Mouse (Mus musculus): ENCODE results near the gene Lyar. TPM values are rescaled to one million over a fixed set of nuclear protein-coding genes. Genes with fewer than 3 reads are reported as not detected.

The Lyar gene
- total RNA-seq, 1 experiment, result 124 TPM

DNA sequence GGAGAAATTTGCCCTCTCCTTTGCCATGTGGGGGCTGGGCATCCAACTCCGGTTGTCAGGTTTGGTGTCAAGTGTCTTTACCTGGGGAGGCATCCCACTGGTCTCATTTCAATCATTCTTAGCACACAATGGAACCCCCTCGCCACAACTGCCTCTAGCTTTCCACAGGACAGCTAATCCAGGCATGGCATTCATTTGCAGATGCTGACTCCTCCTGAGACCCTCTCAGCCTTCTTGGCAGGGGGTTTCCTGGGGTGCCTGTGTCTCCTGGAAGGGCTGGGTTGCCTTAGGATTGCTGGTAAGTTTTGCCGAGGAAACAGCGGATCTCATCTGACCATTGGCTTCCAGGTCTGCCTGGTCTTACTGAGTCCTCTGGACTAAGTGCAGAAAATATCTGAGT is 55.5 kb downstream of the Lyar start, which contains the start of gene Otop1:
TSS of gene Otop1 (plus strand) at position 202 of the 400 bp plus-strand sequence.
- no peak within 1 kb of the TSS for H3K9ac ChIP-seq (ENCODE audit: insufficient read depth, low read depth, low read length, poor library complexity, severe bottlenecking)

DNA sequence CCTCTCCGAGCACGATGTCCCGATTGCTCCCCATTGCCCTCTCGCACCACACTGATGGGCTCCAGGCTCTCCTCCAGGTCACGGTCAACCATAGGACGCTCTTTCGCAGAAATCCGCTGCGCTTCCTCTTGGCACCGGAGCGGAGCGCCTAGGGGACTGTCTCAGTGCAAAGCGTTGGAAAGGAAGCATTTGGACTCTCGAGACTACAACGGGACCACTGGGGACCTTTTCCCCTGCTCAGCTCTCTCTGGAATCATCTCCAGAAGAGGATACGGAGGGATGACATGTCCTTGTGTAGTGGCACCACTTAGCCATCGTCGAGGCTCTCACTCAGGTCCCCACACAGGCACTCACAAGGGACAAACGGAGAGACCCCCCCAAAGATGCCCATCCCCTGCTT is 56.2 kb downstream of the Lyar start:
- Histone ChIP-seq H3K9me3 (ENCODE audit: control insufficient read depth, insufficient read depth, low read depth, low read length) (no peaks in the 10 kb centered on the region), H3K4me1 (ENCODE audit: control insufficient read depth in 2 of 2, insufficient read depth in 2 of 2, low read length in 2 of 2, poor library complexity in 1 of 2) (peaks cover 0 to 17% of the 10 kb centered on the region in 2 experiments; a peak in 3 of 4 replicates), H3K36me3 (ENCODE audit: control insufficient read depth, insufficient read depth, low read length, poor library complexity, severe bottlenecking) (no peaks in the 10 kb centered on the region), H3K9ac (ENCODE audit: insufficient read depth, low read depth, low read length, poor library complexity, severe bottlenecking) (no peak overlapping the region), H3K4me3 (ENCODE audit: insufficient read depth in 1 of 2, low read depth in 1 of 2, low read length in 2 of 2, poor library complexity in 1 of 2, severe bottlenecking in 1 of 2) (peak overlapping the region in 1 of 2 experiments; percentile 6; a peak in 1 of 4 replicates), H3K27ac (ENCODE audit: insufficient read depth, low read depth, low read length, poor library complexity, severe bottlenecking) (no peak overlapping the region)
- no peak for TF ChIP-seq CHD2 (IDR thresholded peaks at IDR 0.05; ENCODE audit: low read depth, low read length)
- no peak for TF ChIP-seq MAFK (IDR thresholded peaks at IDR 0.05; ENCODE audit: insufficient read depth, low read depth, low read length)
- TF ChIP-seq ZC3H11A (IDR thresholded peaks at IDR 0.05; ENCODE audit: borderline replicate concordance, low read depth, low read length), result no peak
- no peak for TF ChIP-seq ZNF384 (IDR thresholded peaks at IDR 0.05; ENCODE audit: low read depth, low read length)
- in situ Hi-C loops (cut with MboI; ENCODE audit: low sequenced_read_pairs in 2 of 2, unreplicated experiment in 2 of 2), result loop anchor here in 1 of 2 experiments (10.0 kb wide), 1 partner anchor 462 kb away; no protein-coding TSS in a partner anchor
- no peak for DNase-seq (ENCODE audit: low read depth, low spot score)

More for the DNA sequence above, 55.5 kb downstream of the Lyar start, which contains the start of gene Otop1:
- H3K4me3 ChIP-seq (ENCODE audit: insufficient read depth in 1 of 2, low read depth in 1 of 2, low read length in 2 of 2, poor library complexity in 1 of 2, severe bottlenecking in 1 of 2), result peak within 1 kb of the TSS in 1 of 2 experiments; percentile 6; a peak in 1 of 4 replicates
- no peak within 1 kb of the TSS for H3K27ac ChIP-seq (ENCODE audit: insufficient read depth, low read depth, low read length, poor library complexity, severe bottlenecking)
- no peaks in the 10 kb centered on the region for H3K36me3 ChIP-seq (ENCODE audit: control insufficient read depth, insufficient read depth, low read length, poor library complexity, severe bottlenecking)
- TF ChIP-seq HCFC1 (IDR thresholded peaks at IDR 0.05; ENCODE audit: borderline replicate concordance, insufficient read depth, low read length) (no peak), ZNF384 (IDR thresholded peaks at IDR 0.05; ENCODE audit: low read depth, low read length) (no peak), ZC3H11A (IDR thresholded peaks at IDR 0.05; ENCODE audit: borderline replicate concordance, low read depth, low read length) (no peak), MAFK (IDR thresholded peaks at IDR 0.05; ENCODE audit: insufficient read depth, low read depth, low read length) (no peak), CHD2 (IDR thresholded peaks at IDR 0.05; ENCODE audit: low read depth, low read length) (no peak)
- in situ Hi-C loops (cut with MboI; ENCODE audit: low sequenced_read_pairs in 2 of 2, unreplicated experiment in 2 of 2), result loop anchor here in 1 of 2 experiments (10.0 kb wide), 1 partner anchor 461 kb away; no protein-coding TSS in a partner anchor
- peaks cover 0 to 17% of the 10 kb centered on the region in 2 experiments; a peak in 3 of 4 replicates for H3K4me1 ChIP-seq (ENCODE audit: control insufficient read depth in 2 of 2, insufficient read depth in 2 of 2, low read length in 2 of 2, poor library complexity in 1 of 2)
- no peaks in the 10 kb centered on the region for H3K9me3 ChIP-seq (ENCODE audit: control insufficient read depth, insufficient read depth, low read depth, low read length)
- no peak for DNase-seq (ENCODE audit: low read depth, low spot score)

DNA sequence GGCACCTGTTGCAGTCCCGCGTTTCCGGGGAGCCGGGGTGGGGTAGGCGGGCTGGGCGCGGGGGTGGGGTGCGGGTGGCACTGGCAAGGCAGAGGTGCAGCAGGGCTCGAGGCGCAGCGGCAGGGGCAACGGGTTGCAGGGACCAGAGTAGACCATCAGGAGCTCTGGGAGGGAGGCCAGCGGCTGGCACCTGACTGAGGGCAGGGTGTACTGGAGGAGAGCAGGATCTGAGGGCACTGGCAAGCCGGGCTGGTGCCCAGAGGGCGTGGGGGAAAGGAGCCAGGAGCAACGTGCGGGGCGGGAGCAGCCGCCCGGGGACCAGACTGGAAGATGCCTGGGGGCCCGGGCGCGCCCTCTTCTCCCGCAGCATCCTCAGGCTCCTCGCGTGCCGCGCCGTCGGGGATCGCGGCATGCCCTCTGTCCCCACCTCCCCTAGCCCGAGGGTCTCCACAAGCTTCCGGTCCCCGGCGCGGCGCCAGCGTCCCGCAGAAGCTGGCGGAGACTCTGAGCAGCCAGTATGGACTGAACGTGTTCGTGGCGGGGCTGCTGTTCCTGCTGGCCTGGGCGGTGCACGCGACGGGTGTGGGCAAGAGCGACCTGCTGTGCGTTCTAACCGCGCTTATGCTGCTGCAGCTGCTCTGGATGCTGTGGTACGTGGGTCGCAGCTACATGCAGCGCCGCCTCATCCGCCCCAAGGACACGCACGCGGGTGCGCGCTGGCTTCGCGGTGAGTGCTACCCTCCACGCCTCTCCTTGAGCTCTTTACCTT is 57.0 kb downstream of the Lyar start:
- peak overlapping the region; percentile 4; the same call in 1 of the 2 replicates for H3K9ac ChIP-seq (ENCODE audit: insufficient read depth, low read depth, low read length, poor library complexity, severe bottlenecking)
- H3K4me3 ChIP-seq (ENCODE audit: insufficient read depth in 1 of 2, low read depth in 1 of 2, low read length in 2 of 2, poor library complexity in 1 of 2, severe bottlenecking in 1 of 2), result peak overlapping the region; percentile 53 to 54; a peak in 3 of 4 replicates
- no peaks in the 10 kb centered on the region for H3K36me3 ChIP-seq (ENCODE audit: control insufficient read depth, insufficient read depth, low read length, poor library complexity, severe bottlenecking)
- TF ChIP-seq CHD2 (IDR thresholded peaks at IDR 0.05; ENCODE audit: low read depth, low read length) (no peak), HCFC1 (IDR thresholded peaks at IDR 0.05; ENCODE audit: borderline replicate concordance, insufficient read depth, low read length) (no peak), MAFK (IDR thresholded peaks at IDR 0.05; ENCODE audit: insufficient read depth, low read depth, low read length) (no peak), ZC3H11A (IDR thresholded peaks at IDR 0.05; ENCODE audit: borderline replicate concordance, low read depth, low read length) (no peak), ZNF384 (IDR thresholded peaks at IDR 0.05; ENCODE audit: low read depth, low read length) (no peak)
- DNase-seq (ENCODE audit: low read depth, low spot score), result no peak
- no peaks in the 10 kb centered on the region for H3K9me3 ChIP-seq (ENCODE audit: control insufficient read depth, insufficient read depth, low read depth, low read length)
- in situ Hi-C loops (cut with MboI; ENCODE audit: low sequenced_read_pairs in 2 of 2, unreplicated experiment in 2 of 2), result loop anchor here in 1 of 2 experiments (10.0 kb wide), 1 partner anchor 462 kb away; no protein-coding TSS in a partner anchor
- H3K27ac ChIP-seq (ENCODE audit: insufficient read depth, low read depth, low read length, poor library complexity, severe bottlenecking), result no peak overlapping the region
- H3K4me1 ChIP-seq (ENCODE audit: control insufficient read depth in 2 of 2, insufficient read depth in 2 of 2, low read length in 2 of 2, poor library complexity in 1 of 2), result peaks cover 0 to 17% of the 10 kb centered on the region in 2 experiments; a peak in 3 of 4 replicates

DNA sequence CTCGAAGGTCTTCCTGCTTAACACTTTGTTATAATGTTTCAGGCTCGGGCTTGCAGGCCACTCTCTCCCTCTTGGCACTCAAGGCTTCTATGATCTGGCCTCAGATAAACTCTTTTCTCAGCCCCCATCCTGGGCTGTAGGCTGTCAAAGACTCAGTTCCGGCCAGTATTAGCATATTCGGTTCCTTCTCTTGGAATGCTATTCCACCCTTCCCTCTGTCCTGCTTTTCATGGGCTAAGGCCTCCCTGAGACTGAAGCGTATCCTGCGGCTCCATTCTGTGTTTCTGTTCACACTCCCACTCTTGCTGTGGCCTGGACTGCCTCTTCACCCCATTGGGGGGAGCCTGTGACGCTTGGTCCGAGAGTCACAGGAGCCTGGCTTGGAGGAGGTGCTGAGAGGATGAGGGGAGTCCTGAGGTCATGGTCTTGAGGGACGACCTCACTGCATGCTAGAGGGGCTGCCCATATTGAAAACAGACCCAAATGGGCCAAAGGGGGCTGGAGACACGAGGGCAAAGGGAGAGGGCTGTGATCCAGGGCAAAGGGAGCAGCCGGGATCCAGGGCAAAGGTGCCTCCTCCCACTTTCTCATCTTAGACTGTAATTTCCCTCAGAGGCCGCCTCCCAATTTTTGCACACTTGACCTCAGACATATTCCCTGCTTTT is 57.8 kb downstream of the Lyar start:
- in situ Hi-C loops (cut with MboI; ENCODE audit: low sequenced_read_pairs in 2 of 2, unreplicated experiment in 2 of 2), result loop anchor here in 1 of 2 experiments (10.0 kb wide), 1 partner anchor 463 kb away; no protein-coding TSS in a partner anchor
- no peaks in the 10 kb centered on the region for H3K9me3 ChIP-seq (ENCODE audit: control insufficient read depth, insufficient read depth, low read depth, low read length)
- no peaks in the 10 kb centered on the region for H3K36me3 ChIP-seq (ENCODE audit: control insufficient read depth, insufficient read depth, low read length, poor library complexity, severe bottlenecking)
- DNase-seq (ENCODE audit: low read depth, low spot score), result no peak
- no peak overlapping the region for H3K27ac ChIP-seq (ENCODE audit: insufficient read depth, low read depth, low read length, poor library complexity, severe bottlenecking)
- TF ChIP-seq ZC3H11A (IDR thresholded peaks at IDR 0.05; ENCODE audit: borderline replicate concordance, low read depth, low read length) (no peak), ZNF384 (IDR thresholded peaks at IDR 0.05; ENCODE audit: low read depth, low read length) (no peak), MAFK (IDR thresholded peaks at IDR 0.05; ENCODE audit: insufficient read depth, low read depth, low read length) (no peak), CHD2 (IDR thresholded peaks at IDR 0.05; ENCODE audit: low read depth, low read length) (no peak), HCFC1 (IDR thresholded peaks at IDR 0.05; ENCODE audit: borderline replicate concordance, insufficient read depth, low read length) (no peak)
- H3K9ac ChIP-seq (ENCODE audit: insufficient read depth, low read depth, low read length, poor library complexity, severe bottlenecking), result no peak overlapping the region; the same call in 1 of the 2 replicates
- H3K4me1 ChIP-seq (ENCODE audit: control insufficient read depth in 2 of 2, insufficient read depth in 2 of 2, low read length in 2 of 2, poor library complexity in 1 of 2), result peaks cover 0 to 17% of the 10 kb centered on the region in 2 experiments; a peak in 3 of 4 replicates
- peak overlapping the region in 1 of 2 experiments; percentile 53; a peak in 2 of 4 replicates for H3K4me3 ChIP-seq (ENCODE audit: insufficient read depth in 1 of 2, low read depth in 1 of 2, low read length in 2 of 2, poor library complexity in 1 of 2, severe bottlenecking in 1 of 2)

Data from ES-E14 (cell line).